Mouse (Mus musculus): ENCODE measurements around the gene Tax1bp1. TPM values are rescaled to one million over a fixed set of nuclear protein-coding genes. Genes with fewer than 3 reads are reported as not detected.

The Tax1bp1 gene
- polyA plus RNA-seq, 1 experiment: 179 TPM

- Histone ChIP-seq H3K36me3 (ENCODE audit: control insufficient read depth, insufficient read depth, low read length) (no peaks in the 10 kb centered on the region), H3K27me3 (ENCODE audit: control insufficient read depth, insufficient read depth, low read length) (no peaks in the 10 kb centered on the region), H3K4me3 (ENCODE audit: control insufficient read depth, low read depth, low read length) (no peak overlapping the region), H3K4me1 (ENCODE audit: control insufficient read depth, insufficient read depth, low read length) (no peaks in the 10 kb centered on the region), H3K27ac (ENCODE audit: control insufficient read depth, insufficient read depth, low read depth, low read length) (no peak overlapping the region)
- no peak for TF ChIP-seq CTCF (IDR thresholded peaks at IDR 0.05; ENCODE audit: control insufficient read depth, insufficient read depth, insufficient replicate concordance, low read depth, low read length)
- TF ChIP-seq POLR2A (IDR thresholded peaks at IDR 0.05; ENCODE audit: control insufficient read depth, low read depth, low read length): no peak
Measured at GRCm38 (mm10) chr6:52796691-52797090, 83.2 kb downstream of the Tax1bp1 start.

GRCm38 (mm10) chr6:52797252-52797800, 83.8 kb downstream of the Tax1bp1 start:
- no peaks in the 10 kb centered on the region for H3K4me1 ChIP-seq (ENCODE audit: control insufficient read depth, insufficient read depth, low read length)
- no peak overlapping the region for H3K4me3 ChIP-seq (ENCODE audit: control insufficient read depth, low read depth, low read length)
- H3K27ac ChIP-seq (ENCODE audit: control insufficient read depth, insufficient read depth, low read depth, low read length): no peak overlapping the region
- no peaks in the 10 kb centered on the region for H3K36me3 ChIP-seq (ENCODE audit: control insufficient read depth, insufficient read depth, low read length)
- H3K27me3 ChIP-seq (ENCODE audit: control insufficient read depth, insufficient read depth, low read length): no peaks in the 10 kb centered on the region
- no peak for TF ChIP-seq POLR2A (IDR thresholded peaks at IDR 0.05; ENCODE audit: control insufficient read depth, low read depth, low read length)
- no peak for TF ChIP-seq CTCF (IDR thresholded peaks at IDR 0.05; ENCODE audit: control insufficient read depth, insufficient read depth, insufficient replicate concordance, low read depth, low read length)

- no peak overlapping the region for H3K27ac ChIP-seq (ENCODE audit: control insufficient read depth, insufficient read depth, low read depth, low read length)
- no peaks in the 10 kb centered on the region for H3K4me1 ChIP-seq (ENCODE audit: control insufficient read depth, insufficient read depth, low read length)
- no peaks in the 10 kb centered on the region for H3K27me3 ChIP-seq (ENCODE audit: control insufficient read depth, insufficient read depth, low read length)
- no peak for TF ChIP-seq CTCF (IDR thresholded peaks at IDR 0.05; ENCODE audit: control insufficient read depth, insufficient read depth, insufficient replicate concordance, low read depth, low read length)
- no peak for TF ChIP-seq POLR2A (IDR thresholded peaks at IDR 0.05; ENCODE audit: control insufficient read depth, low read depth, low read length)
- H3K4me3 ChIP-seq (ENCODE audit: control insufficient read depth, low read depth, low read length): no peak overlapping the region
- H3K36me3 ChIP-seq (ENCODE audit: control insufficient read depth, insufficient read depth, low read length): no peaks in the 10 kb centered on the region
Measured at GRCm38 (mm10) chr6:52802181-52802580, 88.7 kb downstream of the Tax1bp1 start.

GRCm38 (mm10) chr6:52805237-52805856, 91.8 kb downstream of the Tax1bp1 start:
- no peak overlapping the region for H3K4me3 ChIP-seq (ENCODE audit: control insufficient read depth, low read depth, low read length)
- no peak overlapping the region for H3K27ac ChIP-seq (ENCODE audit: control insufficient read depth, insufficient read depth, low read depth, low read length)

More at GRCm38 (mm10) chr6:52805237-52805856, 91.8 kb downstream of the Tax1bp1 start:
- Histone ChIP-seq H3K36me3 (ENCODE audit: control insufficient read depth, insufficient read depth, low read length) (no peaks in the 10 kb centered on the region), H3K4me1 (ENCODE audit: control insufficient read depth, insufficient read depth, low read length) (no peaks in the 10 kb centered on the region), H3K27me3 (ENCODE audit: control insufficient read depth, insufficient read depth, low read length) (no peaks in the 10 kb centered on the region)
- TF ChIP-seq POLR2A (IDR thresholded peaks at IDR 0.05; ENCODE audit: control insufficient read depth, low read depth, low read length): no peak
- no peak for TF ChIP-seq CTCF (IDR thresholded peaks at IDR 0.05; ENCODE audit: control insufficient read depth, insufficient read depth, insufficient replicate concordance, low read depth, low read length)

Other genes starting within 250 kb of the Tax1bp1 start
- 22.1 and 23.8 TPM in 2 replicates for gene Hibadh, start 73.3 kb upstream of the Tax1bp1 start, polyA plus RNA-seq (2012; rRNA removed)